Mouse (Mus musculus): ENCODE results near the gene Simc1.

Simc1 gene

GRCm38 (mm10) chr13:54591776-54592356 lies 88.3 kb downstream of the Simc1 start:
- CTCF ChIA-PET: interaction anchor here in 1 of 4 experiments (1.0 kb wide), 1 partner anchor 26 kb away, joined by 3 read pairs; no protein-coding TSS in a partner anchor
- POLR2A ChIA-PET: interaction anchor here in 2 of 4 experiments (0.8 to 5.3 kb wide), 14 partner anchors 10 to 118 kb away, joined by 3 to 58 read pairs (median 14); partner anchors contain the start of genes 4833439L19Rik (in 1 of the 2), Arl10 (in 1 of the 2), Cltb (in 1 of the 2) and Faf2 (in 1 of the 2)

- POLR2A ChIA-PET: interaction anchor here in 3 of 4 experiments (0.6 to 5.3 kb wide), 9 partner anchors 8 to 136 kb away, joined by 3 to 54 read pairs (median 5); partner anchors contain the start of gene 4833439L19Rik (in 1 of the 3)
- CTCF ChIA-PET: interaction anchor here in 1 of 4 experiments (0.6 kb wide), 1 partner anchor 33 kb away, joined by 3 read pairs; no protein-coding TSS in a partner anchor
Observed at GRCm38 (mm10) chr13:54593617-54594016, 90.0 kb downstream of the Simc1 start.

GRCm38 (mm10) chr13:54596107-54596690 lies 92.6 kb downstream of the Simc1 start:
- POLR2A ChIA-PET: interaction anchor here in 2 of 4 experiments (0.6 to 2.5 kb wide), 6 partner anchors 9 to 69 kb away, joined by 3 to 9 read pairs (median 6); no protein-coding TSS in a partner anchor
- CTCF ChIA-PET: no interaction called here

GRCm38 (mm10) chr13:54596870-54597269 lies 93.3 kb downstream of the Simc1 start:
- POLR2A ChIA-PET: interaction anchor here in 2 of 4 experiments (0.5 to 2.5 kb wide), 7 partner anchors 9 to 69 kb away, joined by 3 to 9 read pairs (median 3); partner anchors contain the start of gene Faf2 (in 1 of the 2)
- CTCF ChIA-PET: no interaction called here

GRCm38 (mm10) chr13:54598622-54599143 lies 95.1 kb downstream of the Simc1 start:
- ChIA-PET CTCF (interaction anchor here in 1 of 4 experiments (0.6 kb wide), 1 partner anchor 17 kb away, joined by 3 read pairs; no protein-coding TSS in a partner anchor), POLR2A (interaction anchor here in 1 of 4 experiments (0.6 kb wide), 1 partner anchor 420 kb away, joined by 7 read pairs; no protein-coding TSS in a partner anchor)

Data from embryonic stem cell, embryonic (primary cell).